Mouse (Mus musculus): ENCODE measurements at regions not wholly inside any gene's neighbourhood (a gene's known extent, or its start where the extent isn't known, plus 50 kb on each side); places are given as distances from the start of the nearest gene placed in this dataset.

DNA sequence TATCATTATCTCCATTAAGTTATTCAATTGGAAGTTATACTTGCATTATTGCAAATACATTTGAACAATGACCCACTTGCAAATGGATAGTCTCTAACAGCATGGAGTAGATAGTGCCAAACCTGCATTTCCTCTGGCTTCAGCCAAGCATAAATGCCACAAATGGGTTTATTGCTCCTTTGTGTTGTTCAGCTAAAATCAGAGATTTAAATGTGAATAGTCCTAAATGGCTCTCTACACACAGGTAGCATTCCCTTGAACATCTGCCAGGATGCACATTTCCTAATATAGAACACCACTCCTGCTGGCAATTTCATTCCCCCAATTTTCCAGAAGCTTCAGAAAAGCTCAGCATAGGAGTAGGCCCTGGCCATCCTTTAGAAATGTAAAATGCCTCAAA, 210.6 kb downstream of the Adgra3 start:
- H3K27me3 ChIP-seq (ENCODE audit: insufficient read depth, low read length): no peaks in the 10 kb centered on the region
- no peaks in the 10 kb centered on the region for H3K36me3 ChIP-seq (replicated peaks)
- no peak overlapping the region for H3K4me3 ChIP-seq (ENCODE audit: low read depth, low read length)
- H3K9me3 ChIP-seq (replicated peaks): no peaks in the 10 kb centered on the region
- DNase-seq (ENCODE audit: low spot score) (no peak), ATAC-seq (ENCODE audit: extremely low read depth, insufficient number of reproducible peaks, low FRiP score, poor library complexity, severe bottlenecking) (no peak)
- H3K4me1 ChIP-seq (ENCODE audit: insufficient read depth, low read depth, low read length): peaks cover 8% of the 10 kb centered on the region
- TF ChIP-seq GATA1 (IDR thresholded peaks at IDR 0.05; ENCODE audit: borderline replicate concordance, low read length) (no peak), TAL1 (conservative IDR thresholded peaks at IDR 0.05; ENCODE audit: low read depth, low read length) (no peak), GATA2 (IDR thresholded peaks at IDR 0.05; ENCODE audit: borderline replicate concordance, low read depth, low read length) (no peak), CTCF (IDR thresholded peaks at IDR 0.05; ENCODE audit: low read depth, low read length) (no peak), POLR2AphosphoS5 (IDR thresholded peaks at IDR 0.05; ENCODE audit: insufficient replicate concordance, low read depth, low read length) (no peak)

DNA sequence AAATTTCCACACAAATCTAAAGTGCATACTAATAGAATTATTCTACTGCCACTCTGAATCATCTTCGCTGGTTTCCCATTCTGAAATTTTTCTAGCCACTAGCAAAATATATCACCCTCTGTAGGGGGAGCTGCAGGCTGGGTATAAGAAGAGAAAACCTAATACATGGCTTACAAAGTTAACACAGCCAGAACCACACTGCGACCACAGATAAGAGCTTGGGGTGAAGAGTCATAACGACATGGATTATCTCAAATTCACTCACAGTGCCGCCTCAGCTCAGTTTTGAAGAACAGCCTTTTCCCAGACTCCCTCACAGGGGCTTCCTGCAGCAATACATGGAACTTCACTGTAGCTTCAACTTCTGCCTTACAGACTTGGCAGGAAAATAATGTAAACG, 240.0 kb downstream of the Adgra3 start:
- H3K9me3 ChIP-seq (replicated peaks): no peaks in the 10 kb centered on the region
- peak; percentile 33 for DNase-seq (ENCODE audit: low spot score)
- no peaks in the 10 kb centered on the region for H3K27me3 ChIP-seq (ENCODE audit: insufficient read depth, low read length)
- TF ChIP-seq CTCF (IDR thresholded peaks at IDR 0.05; ENCODE audit: low read depth, low read length) (no peak), TAL1 (conservative IDR thresholded peaks at IDR 0.05; ENCODE audit: low read depth, low read length) (peak; percentile 45)
- ATAC-seq (ENCODE audit: extremely low read depth, insufficient number of reproducible peaks, low FRiP score, poor library complexity, severe bottlenecking): peak; percentile 89
- H3K4me1 ChIP-seq (ENCODE audit: insufficient read depth, low read depth, low read length): peaks cover 16% of the 10 kb centered on the region
- H3K36me3 ChIP-seq (replicated peaks): no peaks in the 10 kb centered on the region
- H3K4me3 ChIP-seq (ENCODE audit: low read depth, low read length): no peak overlapping the region

- no peaks in the 10 kb centered on the region for H3K9me3 ChIP-seq (replicated peaks)
- H3K4me3 ChIP-seq (ENCODE audit: low read depth, low read length): no peak overlapping the region
- no peak for DNase-seq (ENCODE audit: low spot score)
- no peak for ATAC-seq (ENCODE audit: extremely low read depth, insufficient number of reproducible peaks, low FRiP score, poor library complexity, severe bottlenecking)
- no peak for TF ChIP-seq GATA2 (IDR thresholded peaks at IDR 0.05; ENCODE audit: borderline replicate concordance, low read depth, low read length)
- no peak for TF ChIP-seq CTCF (IDR thresholded peaks at IDR 0.05; ENCODE audit: low read depth, low read length)
- no peak for TF ChIP-seq GATA1 (IDR thresholded peaks at IDR 0.05; ENCODE audit: borderline replicate concordance, low read length)
- no peak for TF ChIP-seq POLR2AphosphoS5 (IDR thresholded peaks at IDR 0.05; ENCODE audit: insufficient replicate concordance, low read depth, low read length)
- no peak for TF ChIP-seq TAL1 (conservative IDR thresholded peaks at IDR 0.05; ENCODE audit: low read depth, low read length)
- no peaks in the 10 kb centered on the region for H3K27me3 ChIP-seq (ENCODE audit: insufficient read depth, low read length)
- no peaks in the 10 kb centered on the region for H3K36me3 ChIP-seq (replicated peaks)
- peaks cover 16% of the 10 kb centered on the region for H3K4me1 ChIP-seq (ENCODE audit: insufficient read depth, low read depth, low read length)
Measured at GRCm38 (mm10) chr5:49816751-49817150, 242.1 kb downstream of the Adgra3 start.

- H3K4me3 ChIP-seq (ENCODE audit: low read depth, low read length): no peak overlapping the region
- peaks cover 3% of the 10 kb centered on the region for H3K4me1 ChIP-seq (ENCODE audit: insufficient read depth, low read depth, low read length)
- H3K36me3 ChIP-seq (replicated peaks): no peaks in the 10 kb centered on the region
- no peak for DNase-seq (ENCODE audit: low spot score)
- no peaks in the 10 kb centered on the region for H3K27me3 ChIP-seq (ENCODE audit: insufficient read depth, low read length)
- ATAC-seq (ENCODE audit: extremely low read depth, insufficient number of reproducible peaks, low FRiP score, poor library complexity, severe bottlenecking): no peak
- no peak for TF ChIP-seq GATA1 (IDR thresholded peaks at IDR 0.05; ENCODE audit: borderline replicate concordance, low read length)
- TF ChIP-seq CTCF (IDR thresholded peaks at IDR 0.05; ENCODE audit: low read depth, low read length): no peak
- no peak for TF ChIP-seq TAL1 (conservative IDR thresholded peaks at IDR 0.05; ENCODE audit: low read depth, low read length)
- TF ChIP-seq POLR2AphosphoS5 (IDR thresholded peaks at IDR 0.05; ENCODE audit: insufficient replicate concordance, low read depth, low read length): no peak
- no peak for TF ChIP-seq GATA2 (IDR thresholded peaks at IDR 0.05; ENCODE audit: borderline replicate concordance, low read depth, low read length)
- H3K9me3 ChIP-seq (replicated peaks): no peaks in the 10 kb centered on the region
Measured at GRCm38 (mm10) chr5:49813335-49813734, 245.5 kb downstream of the Adgra3 start.

GRCm38 (mm10) chr5:49788494-49789160, 263.9 kb upstream of the Kcnip4 start:
- Histone ChIP-seq H3K9me3 (replicated peaks) (peaks cover 4% of the 10 kb centered on the region), H3K27me3 (ENCODE audit: insufficient read depth, low read length) (peaks cover 5% of the 10 kb centered on the region; the same call in 1 of the 2 replicates), H3K4me3 (ENCODE audit: low read depth, low read length) (no peak overlapping the region), H3K4me1 (ENCODE audit: insufficient read depth, low read depth, low read length) (no peaks in the 10 kb centered on the region), H3K36me3 (replicated peaks) (no peaks in the 10 kb centered on the region)
- ATAC-seq (ENCODE audit: extremely low read depth, insufficient number of reproducible peaks, low FRiP score, poor library complexity, severe bottlenecking): no peak
- no peak for TF ChIP-seq GATA2 (IDR thresholded peaks at IDR 0.05; ENCODE audit: borderline replicate concordance, low read depth, low read length)
- no peak for DNase-seq (ENCODE audit: low spot score)

DNA sequence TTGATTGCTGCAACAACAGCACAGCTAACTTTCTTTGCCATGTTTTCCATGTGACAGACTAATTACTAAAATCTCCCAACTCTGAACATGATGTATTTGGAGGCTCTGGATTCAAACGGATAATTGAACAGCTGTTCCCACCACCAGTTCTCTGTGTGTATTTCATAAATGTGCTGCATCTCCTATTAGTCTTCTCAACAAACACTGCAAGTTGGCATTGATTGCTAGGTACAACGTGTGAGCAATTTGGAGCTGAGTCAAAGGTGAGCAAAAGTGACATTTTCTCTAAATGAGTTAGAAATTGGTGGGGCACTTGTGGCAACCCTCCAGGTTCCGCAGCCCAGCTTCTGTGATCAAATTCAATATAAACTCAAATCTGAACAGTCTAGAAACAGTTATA, 259.0 kb upstream of the Kcnip4 start:
- H3K4me3 ChIP-seq (ENCODE audit: low read depth, low read length): no peak overlapping the region
- H3K27me3 ChIP-seq (ENCODE audit: insufficient read depth, low read length): peaks cover 5% of the 10 kb centered on the region; the same call in 1 of the 2 replicates
- TF ChIP-seq GATA1 (IDR thresholded peaks at IDR 0.05; ENCODE audit: borderline replicate concordance, low read length) (no peak), POLR2AphosphoS5 (IDR thresholded peaks at IDR 0.05; ENCODE audit: insufficient replicate concordance, low read depth, low read length) (no peak), GATA2 (IDR thresholded peaks at IDR 0.05; ENCODE audit: borderline replicate concordance, low read depth, low read length) (no peak), TAL1 (conservative IDR thresholded peaks at IDR 0.05; ENCODE audit: low read depth, low read length) (no peak), CTCF (IDR thresholded peaks at IDR 0.05; ENCODE audit: low read depth, low read length) (no peak)
- H3K9me3 ChIP-seq (replicated peaks): peaks cover 4% of the 10 kb centered on the region
- H3K4me1 ChIP-seq (ENCODE audit: insufficient read depth, low read depth, low read length): no peaks in the 10 kb centered on the region
- DNase-seq (ENCODE audit: low spot score): no peak
- H3K36me3 ChIP-seq (replicated peaks): no peaks in the 10 kb centered on the region
- ATAC-seq (ENCODE audit: extremely low read depth, insufficient number of reproducible peaks, low FRiP score, poor library complexity, severe bottlenecking): no peak

GRCm38 (mm10) chr5:49761054-49761453, 236.3 kb upstream of the Kcnip4 start:
- no peak overlapping the region for H3K4me3 ChIP-seq (ENCODE audit: low read depth, low read length)
- ATAC-seq (ENCODE audit: extremely low read depth, insufficient number of reproducible peaks, low FRiP score, poor library complexity, severe bottlenecking) (no peak), DNase-seq (ENCODE audit: low spot score) (no peak)
- no peaks in the 10 kb centered on the region for H3K4me1 ChIP-seq (ENCODE audit: insufficient read depth, low read depth, low read length)
- no peaks in the 10 kb centered on the region for H3K27me3 ChIP-seq (ENCODE audit: insufficient read depth, low read length)
- TF ChIP-seq CTCF (IDR thresholded peaks at IDR 0.05; ENCODE audit: low read depth, low read length) (no peak), GATA1 (IDR thresholded peaks at IDR 0.05; ENCODE audit: borderline replicate concordance, low read length) (no peak)
- H3K9me3 ChIP-seq (replicated peaks): no peaks in the 10 kb centered on the region
- no peaks in the 10 kb centered on the region for H3K36me3 ChIP-seq (replicated peaks)
